Mouse (Mus musculus): Measurements from ENCODE around the gene Sars. TPM values are rescaled to one million over a fixed set of nuclear protein-coding genes. Genes with fewer than 3 reads are reported as not detected.

Sars gene
- polyA plus RNA-seq (2015; fragmentation: Nextera tagmentation; extraction: Ambion mirVana): 124 and 142 TPM in 2 replicates

GRCm38 (mm10) chr3:108444698-108445365 lies at the start of gene Sars:
Gene Sars (minus strand): TSS chr3:108445209.
- Histone ChIP-seq H3K4me3 (replicated peaks) (peak within 1 kb of the TSS; percentile 86), H3K4me1 (peaks cover 12% of the 10 kb centered on the region; the same call in 1 of the 2 replicates), H3K9ac (peak within 1 kb of the TSS; percentile 75), H3K4me2 (peak within 1 kb of the TSS; percentile 69), H3K9me3 (no peaks in the 10 kb centered on the region), H3K36me3 (no peaks in the 10 kb centered on the region), H3K27me3 (replicated peaks) (no peaks in the 10 kb centered on the region), H3K27ac (peak within 1 kb of the TSS; percentile 90)
- under 1% methylated on average over 41 of the region's 41 CpGs for WGBS
- peak; percentile 98 for ATAC-seq (ENCODE audit: insufficient read depth, low FRiP score, low read depth)

GRCm38 (mm10) chr3:108489968-108490367 lies 45.0 kb upstream of the Sars start:
- ATAC-seq (ENCODE audit: insufficient read depth, low FRiP score, low read depth): no peak
- Histone ChIP-seq H3K9me3 (no peaks in the 10 kb centered on the region), H3K4me1 (no peaks in the 10 kb centered on the region), H3K4me3 (replicated peaks) (no peak overlapping the region), H3K36me3 (no peaks in the 10 kb centered on the region), H3K27me3 (replicated peaks) (no peaks in the 10 kb centered on the region), H3K4me2 (no peak overlapping the region), H3K27ac (no peak overlapping the region), H3K9ac (no peak overlapping the region)
- 39% methylated on average over 3 of the region's 3 CpGs for WGBS

- WGBS: 76% methylated on average over 4 of the region's 4 CpGs
- Histone ChIP-seq H3K9me3 (no peaks in the 10 kb centered on the region), H3K27me3 (replicated peaks) (no peaks in the 10 kb centered on the region), H3K4me1 (peaks cover 3% of the 10 kb centered on the region; the same call in 1 of the 2 replicates), H3K9ac (no peak overlapping the region), H3K4me2 (no peak overlapping the region), H3K27ac (no peak overlapping the region), H3K36me3 (no peaks in the 10 kb centered on the region), H3K4me3 (replicated peaks) (no peak overlapping the region)
- ATAC-seq (ENCODE audit: insufficient read depth, low FRiP score, low read depth): no peak
Measured at GRCm38 (mm10) chr3:108484749-108485148, 39.7 kb upstream of the Sars start.

- Histone ChIP-seq H3K4me1 (peaks cover 10% of the 10 kb centered on the region; the same call in 1 of the 2 replicates), H3K36me3 (no peaks in the 10 kb centered on the region), H3K27me3 (replicated peaks) (no peaks in the 10 kb centered on the region), H3K9me3 (no peaks in the 10 kb centered on the region), H3K4me2 (no peak overlapping the region), H3K27ac (peak overlapping the region; percentile 93), H3K9ac (no peak overlapping the region), H3K4me3 (replicated peaks) (no peak overlapping the region)
- no peak for ATAC-seq (ENCODE audit: insufficient read depth, low FRiP score, low read depth)
- WGBS: 66% methylated on average over 4 of the region's 4 CpGs
Measured at GRCm38 (mm10) chr3:108478800-108479199, 33.8 kb upstream of the Sars start.

- ATAC-seq (ENCODE audit: insufficient read depth, low FRiP score, low read depth): peak; percentile 89
- Histone ChIP-seq H3K4me2 (peak overlapping the region; percentile 15; the same call in 1 of the 2 replicates), H3K27me3 (replicated peaks) (no peaks in the 10 kb centered on the region), H3K36me3 (no peaks in the 10 kb centered on the region), H3K9ac (no peak overlapping the region), H3K27ac (peak overlapping the region; percentile 93), H3K9me3 (no peaks in the 10 kb centered on the region), H3K4me1 (peaks cover 10% of the 10 kb centered on the region; the same call in 1 of the 2 replicates), H3K4me3 (replicated peaks) (no peak overlapping the region)
- WGBS: 35% methylated on average over 14 of the region's 14 CpGs
Measured at GRCm38 (mm10) chr3:108476761-108477619, 32.0 kb upstream of the Sars start.

GRCm38 (mm10) chr3:108475496-108475895 lies 30.5 kb upstream of the Sars start:
- H3K36me3 ChIP-seq: no peaks in the 10 kb centered on the region
- H3K4me2 ChIP-seq: no peak overlapping the region
- no peaks in the 10 kb centered on the region for H3K27me3 ChIP-seq (replicated peaks)
- peak overlapping the region; percentile 79 for H3K27ac ChIP-seq
- H3K9ac ChIP-seq: no peak overlapping the region
- H3K4me3 ChIP-seq (replicated peaks): no peak overlapping the region
- 58% methylated on average over 5 of the region's 5 CpGs for WGBS
- ATAC-seq (ENCODE audit: insufficient read depth, low FRiP score, low read depth): no peak
- H3K4me1 ChIP-seq: peaks cover 10% of the 10 kb centered on the region; the same call in 1 of the 2 replicates
- H3K9me3 ChIP-seq: no peaks in the 10 kb centered on the region

GRCm38 (mm10) chr3:108474969-108475368 lies 30.0 kb upstream of the Sars start:
- Histone ChIP-seq H3K36me3 (no peaks in the 10 kb centered on the region), H3K4me1 (peaks cover 10% of the 10 kb centered on the region; the same call in 1 of the 2 replicates), H3K9ac (no peak overlapping the region), H3K4me2 (no peak overlapping the region), H3K4me3 (replicated peaks) (no peak overlapping the region), H3K9me3 (no peaks in the 10 kb centered on the region), H3K27ac (peak overlapping the region; percentile 79), H3K27me3 (replicated peaks) (no peaks in the 10 kb centered on the region)
- WGBS: 75% methylated on average over 7 of the region's 7 CpGs
- ATAC-seq (ENCODE audit: insufficient read depth, low FRiP score, low read depth): no peak

- no peaks in the 10 kb centered on the region for H3K9me3 ChIP-seq
- no peak overlapping the region for H3K4me3 ChIP-seq (replicated peaks)
- H3K27me3 ChIP-seq (replicated peaks): no peaks in the 10 kb centered on the region
- no peaks in the 10 kb centered on the region for H3K36me3 ChIP-seq
- WGBS: 40% methylated on average over 8 of the region's 8 CpGs
- H3K4me2 ChIP-seq: no peak overlapping the region
- H3K9ac ChIP-seq: no peak overlapping the region
- no peak for ATAC-seq (ENCODE audit: insufficient read depth, low FRiP score, low read depth)
- no peaks in the 10 kb centered on the region for H3K4me1 ChIP-seq
- H3K27ac ChIP-seq: no peak overlapping the region
Measured at GRCm38 (mm10) chr3:108467760-108468159, 22.8 kb upstream of the Sars start.

GRCm38 (mm10) chr3:108466425-108466824 lies 21.4 kb upstream of the Sars start:
- Histone ChIP-seq H3K4me3 (replicated peaks) (no peak overlapping the region), H3K27ac (no peak overlapping the region), H3K4me2 (no peak overlapping the region), H3K36me3 (no peaks in the 10 kb centered on the region), H3K27me3 (replicated peaks) (no peaks in the 10 kb centered on the region), H3K9me3 (no peaks in the 10 kb centered on the region), H3K4me1 (no peaks in the 10 kb centered on the region), H3K9ac (no peak overlapping the region)
- 84% methylated on average over 6 of the region's 6 CpGs for WGBS
- no peak for ATAC-seq (ENCODE audit: insufficient read depth, low FRiP score, low read depth)

GRCm38 (mm10) chr3:108458866-108459265 lies 13.9 kb upstream of the Sars start:
- Histone ChIP-seq H3K4me2 (0 out of 2 replicates have a peak overlapping the region, but pooled peaks have one; percentile 32), H3K27me3 (replicated peaks) (no peaks in the 10 kb centered on the region), H3K27ac (no peak overlapping the region), H3K9ac (no peak overlapping the region), H3K36me3 (no peaks in the 10 kb centered on the region), H3K4me3 (replicated peaks) (no peak overlapping the region), H3K4me1 (0 out of 2 replicates have a peak, but pooled peaks cover 3% of the 10 kb centered on the region), H3K9me3 (no peaks in the 10 kb centered on the region)
- ATAC-seq (ENCODE audit: insufficient read depth, low FRiP score, low read depth): peak; percentile 86
- 27% methylated on average over 10 of the region's 10 CpGs for WGBS

GRCm38 (mm10) chr3:108458380-108458779 lies 13.4 kb upstream of the Sars start:
- Histone ChIP-seq H3K4me2 (0 out of 2 replicates have a peak overlapping the region, but pooled peaks have one; percentile 32), H3K9ac (no peak overlapping the region), H3K9me3 (no peaks in the 10 kb centered on the region), H3K27ac (no peak overlapping the region), H3K36me3 (no peaks in the 10 kb centered on the region), H3K4me1 (0 out of 2 replicates have a peak, but pooled peaks cover 3% of the 10 kb centered on the region), H3K27me3 (replicated peaks) (no peaks in the 10 kb centered on the region), H3K4me3 (replicated peaks) (no peak overlapping the region)
- ATAC-seq (ENCODE audit: insufficient read depth, low FRiP score, low read depth): no peak; the same call in 1 of the 2 replicates
- WGBS: 56% methylated on average over 14 of the region's 14 CpGs

- H3K4me3 ChIP-seq (replicated peaks): no peak overlapping the region
- WGBS: 70% methylated on average over 1 of the region's 1 CpGs
Measured at GRCm38 (mm10) chr3:108454172-108454571, 9.2 kb upstream of the Sars start.

More at GRCm38 (mm10) chr3:108454172-108454571, 9.2 kb upstream of the Sars start:
- H3K9me3 ChIP-seq: no peaks in the 10 kb centered on the region
- no peak overlapping the region for H3K27ac ChIP-seq
- H3K4me1 ChIP-seq: 0 out of 2 replicates have a peak, but pooled peaks cover 3% of the 10 kb centered on the region
- ATAC-seq (ENCODE audit: insufficient read depth, low FRiP score, low read depth): no peak
- H3K4me2 ChIP-seq: no peak overlapping the region
- H3K9ac ChIP-seq: no peak overlapping the region
- no peaks in the 10 kb centered on the region for H3K36me3 ChIP-seq
- H3K27me3 ChIP-seq (replicated peaks): no peaks in the 10 kb centered on the region

Data from stomach, embryonic 15.5 days (tissue).